Mouse (Mus musculus) spleen, adult 12 weeks (tissue): ENCODE measurements around the gene Wdr62.

Source experiments
- DNase-seq: peaks from one replicate; pipeline ENCODE4 v3.0.0; 2022; ENCODE audit warnings: low spot score

The Wdr62 gene

GRCm38 (mm10) chr7:30279951-30280669 is at the start of gene Wdr62, which contains the start of gene Thap8:
Gene Wdr62 (minus strand): TSS chr7:30280419.
Gene Thap8 (plus strand): TSS chr7:30280094.
- peak; percentile 88 for DNase-seq

- no peak for DNase-seq
Measured at GRCm38 (mm10) chr7:30328379-30328778, 48.2 kb upstream of the Wdr62 start.

- DNase-seq: no peak
Measured at GRCm38 (mm10) chr7:30327140-30327539, 46.9 kb upstream of the Wdr62 start.

GRCm38 (mm10) chr7:30326427-30326826 is 46.2 kb upstream of the Wdr62 start:
- no peak for DNase-seq

GRCm38 (mm10) chr7:30325364-30325763 is 45.1 kb upstream of the Wdr62 start:
- DNase-seq: peak; percentile 50

GRCm38 (mm10) chr7:30324300-30324944 is 44.2 kb upstream of the Wdr62 start:
- no peak for DNase-seq

- no peak for DNase-seq
Measured at GRCm38 (mm10) chr7:30323795-30324194, 43.6 kb upstream of the Wdr62 start, which contains the start of gene Sdhaf1. Gene Sdhaf1 (minus strand): TSS chr7:30323895.

- peak; percentile 17 for DNase-seq
Measured at GRCm38 (mm10) chr7:30322865-30323264, 42.6 kb upstream of the Wdr62 start.

GRCm38 (mm10) chr7:30322285-30322667 is 42.1 kb upstream of the Wdr62 start:
- peak; percentile 88 for DNase-seq

- peak; percentile 53 for DNase-seq
Measured at GRCm38 (mm10) chr7:30321539-30322284, 41.5 kb upstream of the Wdr62 start, which contains the start of gene E130208F15Rik. Gene E130208F15Rik (plus strand): TSS chr7:30321740.

GRCm38 (mm10) chr7:30320946-30321345 is 40.7 kb upstream of the Wdr62 start:
- DNase-seq: no peak

- DNase-seq: no peak
Measured at GRCm38 (mm10) chr7:30318142-30318541, 37.9 kb upstream of the Wdr62 start.

- DNase-seq: no peak
Measured at GRCm38 (mm10) chr7:30315559-30316529, 35.6 kb upstream of the Wdr62 start.

- DNase-seq: no peak
Measured at GRCm38 (mm10) chr7:30314721-30315155, 34.5 kb upstream of the Wdr62 start, which contains the start of gene Syne4. Gene Syne4 (plus strand): TSS chr7:30314807.

GRCm38 (mm10) chr7:30313666-30314320 is 33.6 kb upstream of the Wdr62 start:
- no peak for DNase-seq

- DNase-seq: no peak
Measured at GRCm38 (mm10) chr7:30310136-30310535, 29.9 kb upstream of the Wdr62 start.

GRCm38 (mm10) chr7:30309395-30310129 is 29.3 kb upstream of the Wdr62 start:
- no peak for DNase-seq

GRCm38 (mm10) chr7:30308076-30309005 is 28.1 kb upstream of the Wdr62 start, which contains the start of gene Alkbh6:
Gene Alkbh6 (plus strand): TSS chr7:30308717.
- DNase-seq: peak; percentile 76
